Mouse (Mus musculus): ENCODE data around the gene Slc24a3.

Gene Slc24a3

DNA sequence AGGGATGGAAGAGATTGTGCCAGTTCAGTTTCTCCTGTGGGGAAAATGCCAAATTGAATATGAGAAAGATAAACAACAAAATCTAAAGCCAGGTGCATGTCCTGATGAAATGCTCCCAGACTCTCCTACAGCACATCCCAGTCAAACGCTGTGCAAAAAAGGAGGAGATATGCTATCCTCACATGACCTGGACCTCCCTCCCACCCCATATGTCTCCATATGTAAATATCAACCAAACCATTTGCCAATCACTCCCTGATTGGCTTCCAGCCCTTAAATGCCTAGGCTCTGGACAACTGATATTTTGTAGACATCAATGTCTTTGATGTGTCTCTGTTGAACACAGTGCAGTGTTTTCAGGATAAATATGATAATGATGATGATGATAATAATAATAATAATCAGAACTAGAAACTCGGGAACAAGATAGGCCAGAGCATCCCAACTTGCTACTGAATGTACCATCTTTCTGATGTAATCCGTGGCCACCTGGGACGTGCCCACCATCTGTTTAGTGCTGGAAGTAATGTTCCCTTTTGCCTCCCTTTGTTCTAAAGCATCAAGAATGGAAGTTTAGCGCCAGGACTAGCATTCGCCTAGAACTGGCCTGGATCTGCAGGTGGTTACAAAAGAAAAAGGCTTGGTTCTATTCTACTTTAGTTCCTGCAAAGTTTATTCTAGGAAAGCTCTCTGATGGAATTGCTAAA lies 190.8 kb downstream of the Slc24a3 start:
- DNase-seq (ENCODE audit: low read depth, low spot score), result no peak

DNA sequence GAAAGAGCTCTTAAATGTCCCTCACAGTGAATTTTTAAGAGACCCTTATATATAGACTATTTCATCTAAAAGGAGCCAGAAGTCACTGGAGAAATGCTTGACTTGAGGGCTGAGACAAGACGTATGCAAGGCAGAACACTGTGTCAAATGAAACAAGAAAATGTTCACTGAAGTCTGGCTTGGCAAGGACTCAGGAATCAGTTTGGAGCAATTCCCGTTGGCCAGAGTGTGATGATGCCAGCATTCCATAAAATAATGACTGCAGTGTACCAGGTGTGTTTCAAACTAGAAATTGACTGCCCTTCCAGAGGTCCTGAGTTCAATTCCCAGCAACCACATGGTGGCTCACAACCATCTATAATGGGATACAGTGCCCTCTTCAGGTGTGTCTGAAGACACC lies 196.1 kb downstream of the Slc24a3 start:
- no peak for DNase-seq (ENCODE audit: low read depth, low spot score)

DNA sequence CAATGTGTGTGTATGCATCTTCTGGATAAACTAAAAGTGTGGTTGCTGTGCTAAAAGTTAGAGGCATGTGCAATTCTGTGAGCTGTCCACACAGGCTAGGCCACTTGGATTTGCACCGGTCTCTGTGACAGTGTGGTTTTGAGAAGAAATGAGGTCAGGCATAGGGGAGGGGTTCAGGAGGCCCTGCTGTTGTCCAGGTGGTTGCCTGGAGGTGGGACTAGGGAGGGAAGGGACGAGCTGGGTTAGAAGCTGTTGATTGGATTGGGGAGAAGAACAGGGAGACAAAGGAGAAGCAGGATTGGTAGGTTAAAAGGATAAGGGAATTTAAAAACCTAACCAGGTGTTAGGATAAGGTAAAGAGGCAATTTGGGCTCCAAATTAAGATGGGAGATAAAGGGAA lies 201.1 kb downstream of the Slc24a3 start:
- DNase-seq (ENCODE audit: low read depth, low spot score), result no peak

DNA sequence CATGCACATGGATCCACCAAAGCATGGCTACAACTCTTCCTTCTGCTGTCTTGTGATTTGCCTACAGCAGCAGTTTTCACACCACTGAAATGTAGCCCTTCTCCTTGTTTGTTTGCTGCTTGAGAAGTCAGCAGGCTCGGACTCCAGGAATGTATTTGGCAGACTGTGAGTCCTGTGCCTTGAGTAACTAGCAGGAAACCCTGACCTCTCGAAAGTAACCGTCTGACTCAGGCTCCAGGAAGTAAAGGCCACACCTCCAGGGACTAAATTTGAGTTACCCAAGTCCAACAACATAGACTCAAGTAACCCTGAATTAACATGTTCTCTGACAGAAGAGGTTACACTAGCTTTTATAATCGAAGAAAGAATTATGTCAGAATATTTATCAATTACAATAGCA lies 203.2 kb downstream of the Slc24a3 start:
- DNase-seq (ENCODE audit: low read depth, low spot score), result no peak

DNA sequence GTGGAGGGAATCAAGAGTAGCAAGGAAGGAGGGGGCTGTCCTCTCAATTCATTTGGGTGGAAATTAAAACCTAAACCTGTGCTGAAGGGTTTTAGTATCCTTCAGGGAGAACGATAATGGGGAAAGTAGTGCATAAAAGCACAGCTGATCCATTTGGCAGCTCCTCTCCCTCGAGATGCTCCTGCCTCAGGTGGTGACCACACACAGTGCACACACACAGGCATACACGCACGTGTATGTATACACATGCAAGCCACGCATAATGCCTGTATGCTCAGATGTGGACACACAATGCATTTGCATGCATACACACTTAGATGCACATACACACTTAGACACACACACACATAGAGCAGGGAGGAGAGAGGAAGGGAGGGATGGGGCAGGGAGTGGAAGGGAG lies 206.2 kb downstream of the Slc24a3 start:
- DNase-seq (ENCODE audit: low read depth, low spot score), result no peak

GRCm38 (mm10) chr2:145382908-145383770 lies 215.6 kb downstream of the Slc24a3 start:
- no peak for DNase-seq (ENCODE audit: low read depth, low spot score)

DNA sequence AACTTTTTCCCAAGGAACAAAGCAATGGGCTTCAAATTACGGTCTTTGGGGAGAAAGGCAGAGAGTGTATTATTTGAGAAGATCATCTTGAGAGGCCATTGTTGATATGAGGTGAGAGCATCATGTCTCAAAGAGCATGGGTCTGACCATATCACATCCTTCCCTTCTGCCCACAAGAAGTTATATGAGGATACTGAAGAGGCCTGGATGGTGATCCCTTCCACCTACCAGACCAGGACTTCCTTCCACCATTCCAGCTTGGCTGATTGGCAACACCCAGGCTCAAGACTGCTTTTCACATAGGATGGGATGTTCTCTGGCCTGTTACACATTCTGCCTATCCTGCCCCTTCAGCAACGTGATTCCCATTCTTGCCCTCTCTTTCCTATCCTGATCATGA lies 216.7 kb downstream of the Slc24a3 start:
- DNase-seq (ENCODE audit: low read depth, low spot score), result no peak

GRCm38 (mm10) chr2:145385220-145385619 lies 217.7 kb downstream of the Slc24a3 start:
- DNase-seq (ENCODE audit: low read depth, low spot score), result no peak

DNA sequence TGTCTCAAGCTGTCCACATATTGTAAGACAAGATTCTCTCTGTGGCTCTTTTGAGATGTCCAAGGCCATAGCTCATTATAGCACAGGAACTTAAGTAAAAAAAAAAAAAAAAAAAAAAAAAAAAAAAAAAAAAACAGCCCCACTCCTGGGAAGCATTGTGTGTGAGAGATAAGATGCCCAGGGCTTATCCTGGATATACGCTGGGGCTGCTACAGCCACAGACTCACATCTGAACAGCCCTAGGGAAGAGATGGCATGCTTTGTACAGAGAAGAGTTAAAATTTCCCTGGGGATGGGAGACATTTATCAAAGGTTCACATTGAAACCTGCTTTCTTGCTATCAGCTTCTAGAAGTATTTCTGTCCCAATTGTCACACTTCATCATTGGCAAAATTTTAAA lies 218.2 kb downstream of the Slc24a3 start:
- DNase-seq (ENCODE audit: low read depth, low spot score), result no peak

- no peak for DNase-seq (ENCODE audit: low read depth, low spot score)
Observed at GRCm38 (mm10) chr2:145395804-145396203, 228.2 kb downstream of the Slc24a3 start.

GRCm38 (mm10) chr2:145396579-145396978 lies 229.0 kb downstream of the Slc24a3 start:
- no peak for DNase-seq (ENCODE audit: low read depth, low spot score)

GRCm38 (mm10) chr2:145397456-145398206 lies 230.1 kb downstream of the Slc24a3 start:
- DNase-seq (ENCODE audit: low read depth, low spot score), result no peak

- DNase-seq (ENCODE audit: low read depth, low spot score), result no peak
Observed at GRCm38 (mm10) chr2:145401240-145401805, 233.8 kb downstream of the Slc24a3 start.

DNA sequence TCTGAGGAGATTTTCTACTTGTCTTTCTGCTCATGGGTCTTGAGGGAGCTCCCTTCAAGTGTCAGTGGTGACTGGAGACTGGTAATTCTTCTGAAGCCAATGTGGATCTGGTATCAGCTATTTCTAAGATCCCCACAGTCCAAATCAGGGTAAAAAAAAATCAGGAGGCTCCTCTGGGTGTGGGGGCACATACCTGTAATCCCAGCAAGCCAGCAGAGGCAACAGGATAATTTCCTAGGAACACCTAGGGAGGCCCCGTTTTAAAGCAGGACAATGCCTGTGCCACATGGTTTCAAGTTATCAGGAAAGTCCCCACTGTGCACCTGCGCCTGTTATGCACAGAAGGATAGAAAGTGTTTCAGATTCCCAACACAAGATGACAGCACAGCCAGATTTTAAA lies 234.4 kb downstream of the Slc24a3 start:
- DNase-seq (ENCODE audit: low read depth, low spot score), result no peak

- DNase-seq (ENCODE audit: low read depth, low spot score), result no peak
Observed at GRCm38 (mm10) chr2:145404818-145405531, 237.4 kb downstream of the Slc24a3 start.

DNA sequence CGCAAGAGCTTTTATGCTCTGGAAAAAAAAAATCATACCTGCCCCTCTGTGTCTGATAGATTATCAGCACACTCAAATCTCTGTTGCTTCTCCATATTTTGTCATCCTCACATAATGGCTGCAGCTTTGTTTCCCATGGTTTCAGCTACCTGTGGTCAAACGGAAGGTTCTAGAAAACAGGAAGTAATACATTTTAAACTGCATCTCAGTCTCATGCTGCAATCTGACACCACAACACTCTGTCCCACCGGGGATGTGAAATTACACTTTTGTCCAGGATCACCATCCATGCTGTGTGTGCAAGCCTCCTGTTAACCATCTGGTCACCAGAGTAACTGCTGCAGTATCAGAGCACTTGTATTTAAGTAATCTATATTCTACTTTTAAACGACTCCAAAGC lies 238.2 kb downstream of the Slc24a3 start:
- no peak for DNase-seq (ENCODE audit: low read depth, low spot score)

DNA sequence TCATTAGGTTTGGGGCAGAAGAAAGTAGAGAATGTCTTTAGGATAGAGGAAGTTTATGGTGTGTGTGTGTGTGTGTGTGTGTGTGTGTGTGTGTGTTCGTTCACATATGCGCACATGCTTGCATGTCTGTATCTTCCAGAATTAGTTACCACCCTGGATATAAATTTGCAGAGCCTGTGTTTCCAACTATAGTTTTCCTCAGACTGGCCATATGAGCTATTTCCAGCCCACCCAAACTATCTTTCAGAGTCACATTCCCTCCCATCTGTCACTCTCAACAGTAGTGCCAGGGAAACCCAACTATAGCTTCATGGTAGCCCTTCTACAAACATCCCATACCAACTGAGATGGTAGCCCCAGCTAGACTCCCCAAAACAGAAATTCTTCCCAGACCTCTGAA lies 250.2 kb downstream of the Slc24a3 start:
- no peak for DNase-seq (ENCODE audit: low read depth, low spot score)

DNA sequence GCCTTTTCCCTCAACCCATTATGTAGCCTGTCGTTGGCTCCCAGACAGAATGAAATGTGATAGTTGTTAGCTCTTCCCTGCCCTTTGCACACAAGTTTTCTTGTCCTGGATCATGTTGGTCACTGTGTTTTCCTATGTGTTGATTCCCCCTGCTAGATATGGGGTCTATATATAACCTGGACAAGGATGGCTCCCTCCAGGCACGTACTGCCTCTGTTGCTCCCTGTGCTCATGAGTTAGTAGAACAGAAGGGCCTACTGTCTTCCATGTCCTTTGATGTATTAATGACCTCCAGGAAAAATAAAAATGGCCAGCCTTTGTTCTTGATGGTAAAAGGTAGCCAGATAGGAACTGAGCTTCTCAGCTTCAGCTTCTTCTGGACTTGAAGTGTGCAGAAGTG lies 251.5 kb downstream of the Slc24a3 start:
- DNase-seq (ENCODE audit: low read depth, low spot score), result no peak

- DNase-seq (ENCODE audit: low read depth, low spot score), result no peak
Observed at GRCm38 (mm10) chr2:145420967-145421888, 253.7 kb downstream of the Slc24a3 start.

- no peak for DNase-seq (ENCODE audit: low read depth, low spot score)
Observed at GRCm38 (mm10) chr2:145421889-145422212, 254.3 kb downstream of the Slc24a3 start.
